Comparison of ENCODE assay signal across 7 mouse cellular contexts in the genomic region with DNA sequence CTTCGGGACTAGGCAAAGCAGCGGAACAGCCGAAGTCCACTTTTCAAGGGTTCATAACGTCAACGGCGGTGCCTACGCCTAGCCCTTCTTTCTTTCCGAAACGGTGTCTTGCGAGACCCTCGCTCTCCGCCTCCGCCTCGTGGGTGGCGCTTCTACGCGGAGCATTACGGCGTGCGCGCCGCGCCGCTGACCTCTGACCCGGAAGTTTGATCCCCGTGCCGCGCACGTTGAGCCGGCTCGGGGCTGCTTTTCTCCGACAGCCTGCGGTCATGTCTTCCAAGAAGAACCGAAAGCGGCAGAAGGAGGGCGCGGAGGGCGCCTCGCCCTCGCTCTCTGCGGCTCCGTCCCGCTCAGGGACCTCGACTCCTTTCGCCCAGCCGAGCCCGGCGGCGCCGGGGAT. TPM values are rescaled to one million over a fixed set of nuclear protein-coding genes. Genes with fewer than 3 reads are reported as not detected.
DNase-seq lines count a peak whose midpoint lies in the region; ATAC-seq lines count a peak whose summit lies in the region.

A gene (minus strand): TSS at position 140 of the 400 bp plus-strand sequence.

- WGBS in embryonic facial prominence, embryonic 10.5 days, result 0% methylated on average over 50 of the region's 50 CpGs
- WGBS in limb, embryonic 10.5 days, result under 1% methylated on average over 50 of the region's 50 CpGs
- under 1% methylated on average over 50 of the region's 50 CpGs for WGBS in midbrain, embryonic 13.5 days

- H3K36me3 ChIP-seq in embryonic facial prominence, embryonic 10.5 days (replicated peaks), result peaks cover 18% of the 10 kb centered on the region
- peaks cover 10% of the 10 kb centered on the region for H3K36me3 ChIP-seq in limb, embryonic 10.5 days
- no peaks in the 10 kb centered on the region for H3K36me3 ChIP-seq in midbrain, embryonic 13.5 days

- peak within 1 kb of the TSS; percentile 93 for H3K4me2 ChIP-seq in midbrain, embryonic 13.5 days (replicated peaks)

- peak; percentile 96 for DNase-seq in adrenal gland, postnatal 10 days
- peak; percentile 95 for DNase-seq in embryonic facial prominence, embryonic 10.5 days (ENCODE audit: low spot score)
- peak; percentile 85 for DNase-seq in kidney, adult 11 months
- peak; percentile 96 for DNase-seq in limb, embryonic 10.5 days (ENCODE audit: low spot score)
- DNase-seq in spleen, adult 12 weeks (ENCODE audit: low spot score), result peak; percentile 83

- H3K4me3 ChIP-seq in embryonic facial prominence, embryonic 10.5 days, result peak within 1 kb of the TSS; percentile 86
- H3K4me3 ChIP-seq in limb, embryonic 10.5 days, result peak within 1 kb of the TSS; percentile 98
- H3K4me3 ChIP-seq in midbrain, embryonic 13.5 days (replicated peaks), result peak within 1 kb of the TSS; percentile 71

- peak; percentile 65 for ATAC-seq in granulocyte monocyte progenitor cell, adult 5-6 weeks (replicated peaks; ENCODE audit: poor library complexity, severe bottlenecking)
- peak; percentile 83 for ATAC-seq in midbrain, embryonic 13.5 days

- H3K9ac ChIP-seq in midbrain, embryonic 13.5 days (replicated peaks), result peak within 1 kb of the TSS; percentile 79

- H3K27me3 ChIP-seq in embryonic facial prominence, embryonic 10.5 days (replicated peaks; ENCODE audit: low read depth, poor library complexity, severe bottlenecking), result no peaks in the 10 kb centered on the region
- no peaks in the 10 kb centered on the region for H3K27me3 ChIP-seq in limb, embryonic 10.5 days (ENCODE audit: low read depth, poor library complexity, severe bottlenecking)
- no peaks in the 10 kb centered on the region for H3K27me3 ChIP-seq in midbrain, embryonic 13.5 days

- H3K4me1 ChIP-seq in embryonic facial prominence, embryonic 10.5 days, result peaks cover 22% of the 10 kb centered on the region
- H3K4me1 ChIP-seq in limb, embryonic 10.5 days, result peaks cover 19% of the 10 kb centered on the region
- H3K4me1 ChIP-seq in midbrain, embryonic 13.5 days (replicated peaks), result peaks cover 21% of the 10 kb centered on the region

- peak within 1 kb of the TSS; percentile 91 for H3K27ac ChIP-seq in embryonic facial prominence, embryonic 10.5 days (replicated peaks)
- H3K27ac ChIP-seq in limb, embryonic 10.5 days, result peak within 1 kb of the TSS; percentile 92
- H3K27ac ChIP-seq in midbrain, embryonic 13.5 days, result peak within 1 kb of the TSS; percentile 85

- no peaks in the 10 kb centered on the region for H3K9me3 ChIP-seq in embryonic facial prominence, embryonic 10.5 days
- H3K9me3 ChIP-seq in limb, embryonic 10.5 days (replicated peaks), result no peaks in the 10 kb centered on the region
- H3K9me3 ChIP-seq in midbrain, embryonic 13.5 days, result no peaks in the 10 kb centered on the region

RNA-seq across cellular contexts. Expression of the gene that starts here (rescaled TPM):
- 10 to 100 TPM; 21.7 to 24.9 TPM for total RNA-seq in adrenal gland, postnatal 10 days (2021)
- polyA plus RNA-seq in embryonic facial prominence, embryonic 10.5 days (2016; fragmentation: Nextera tagmentation; extraction: Ambion mirVana), result 3.6 and 4.2 TPM in 2 replicates
- 17.3 and 19.0 TPM in 2 replicates for total RNA-seq in granulocyte monocyte progenitor cell, adult 5-6 weeks (2014; fragmentation: Nextera tagmentation)
- 13.4 and 27.7 TPM in 2 replicates for total RNA-seq in granulocyte monocyte progenitor cell, adult 5-6 weeks (2017)
- 3.9 and 4.7 TPM in 2 replicates for polyA plus RNA-seq in limb, embryonic 10.5 days (2016; fragmentation: Nextera tagmentation; extraction: Ambion mirVana)
- polyA plus RNA-seq in midbrain, embryonic 13.5 days (2015; fragmentation: Nextera tagmentation; extraction: Ambion mirVana), result 4.4 and 6.0 TPM in 2 replicates

Comparison
In these comparisons a context has a peak if more than half of its experiments do, and no peak if none do; other contexts are left out.
1. Peak in every context shown above with its lines: DNase-seq, ATAC-seq, H3K4me3 ChIP-seq and H3K27ac ChIP-seq.